Mouse (Mus musculus): ENCODE measurements around the gene Arhgef16. TPM values are rescaled to one million over a fixed set of nuclear protein-coding genes. Genes with fewer than 3 reads are reported as not detected.

Gene Arhgef16
- total RNA-seq, 2 experiments from 2014 or later: 0.77 to 1.4 TPM

DNA sequence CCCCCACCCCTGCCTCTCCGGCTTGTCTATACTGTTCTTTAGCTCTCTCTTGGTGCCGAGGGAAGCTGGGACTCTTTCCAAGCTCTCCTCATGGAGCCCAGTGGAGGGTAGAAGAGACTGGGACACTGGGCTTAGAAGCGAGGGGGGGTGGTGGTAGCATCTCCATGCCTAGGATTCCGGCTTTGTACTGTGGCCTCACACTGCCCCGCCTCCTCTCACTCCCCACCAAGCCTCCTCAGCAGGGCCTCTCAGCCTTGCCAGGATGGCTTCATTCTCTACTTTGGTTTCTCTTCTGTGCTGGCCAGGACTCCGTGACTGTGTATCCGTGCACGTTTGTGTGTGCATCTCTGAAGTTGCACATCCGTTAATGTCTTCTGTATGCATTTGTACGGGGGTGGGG is 64.6 kb downstream of the Arhgef16 start:
- intact Hi-C loops (cut with DNase I): no loop called here

GRCm38 (mm10) chr4:154236001-154236400 is 65.5 kb downstream of the Arhgef16 start:
- DNase-seq: no peak
- intact Hi-C loops (cut with DNase I): no loop called here

More for the DNA sequence above, 64.6 kb downstream of the Arhgef16 start:
- peak in 1 of 2 experiments; percentile 28 for DNase-seq

- peak; percentile 60 to 71 for DNase-seq
- intact Hi-C loops (cut with DNase I): no loop called here
These were observed 69.2 kb downstream of the Arhgef16 start for GRCm38 (mm10) chr4:154232295-154232694.

- DNase-seq: no peak
- intact Hi-C loops (cut with DNase I): no loop called here
These were observed 70.1 kb downstream of the Arhgef16 start for GRCm38 (mm10) chr4:154231380-154231779.

DNA sequence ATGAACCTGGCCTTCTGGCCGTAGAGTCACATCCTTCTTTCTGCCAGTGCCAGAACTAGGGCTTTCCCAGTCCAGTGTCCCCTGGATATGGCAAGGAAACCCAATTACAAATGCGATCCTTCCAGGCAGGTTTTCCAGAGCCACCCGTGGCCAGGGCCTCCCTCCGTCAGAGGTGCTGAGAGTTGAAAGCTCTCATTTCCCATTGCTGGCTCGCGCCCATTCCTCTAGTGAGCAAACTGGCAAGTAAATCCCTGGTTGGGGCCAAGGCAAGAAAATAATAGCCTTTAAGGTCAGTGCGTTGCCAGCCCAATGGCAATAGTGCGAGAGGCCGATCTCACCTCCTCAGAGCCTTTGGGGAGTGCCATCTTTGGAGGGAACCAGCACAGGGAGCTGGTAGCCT is 71.9 kb downstream of the Arhgef16 start:
- peak in 1 of 2 experiments; percentile 28 for DNase-seq
- intact Hi-C loops (cut with DNase I): no loop called here

Other genes with a start within 250 kb of the Arhgef16 start
- gene Trp73, start 161.5 kb downstream of the Arhgef16 start, total RNA-seq (2021): under 1 TPM in 1 of 2 experiments, not detected in 1; 0.05 TPM
- gene Wrap73, start 159.3 kb downstream of the Arhgef16 start, total RNA-seq (2021): 10 to 100 TPM; 10.2 to 13.2 TPM
- 100 to 1,000 TPM; 129 to 134 TPM for gene Tprgl, start 141.0 kb downstream of the Arhgef16 start, total RNA-seq (2021)
- 10 to 100 TPM; 33.8 to 41.5 TPM for gene Megf6, start 130.9 kb downstream of the Arhgef16 start, total RNA-seq (2021)
- not detected for gene B230104I21Rik, start 34.5 kb upstream of the Arhgef16 start, total RNA-seq (2021)